Mouse (Mus musculus) left cerebral cortex, postnatal 14 days (tissue): ENCODE measurements around the gene St6gal2. TPM values are rescaled to one million over a fixed set of nuclear protein-coding genes. Genes with fewer than 3 reads are reported as not detected.

Source experiments
- total RNA-seq, 2 experiments: library from RNA; stranded (reverse); gene quantifications; 2 replicates each; pipeline ENCODE4 v1.2.3; 2021

St6gal2 gene
- total RNA-seq, 2 experiments from 2014 or later, result 57.3 to 60.7 TPM

Other genes starting within 250 kb of the St6gal2 start
- not detected for gene Vmn2r118, start 179.8 kb downstream of the St6gal2 start, total RNA-seq